Mouse (Mus musculus) stomach, embryonic 15.5 days (tissue): ENCODE data around the gene Usp15. TPM values are rescaled to one million over a fixed set of nuclear protein-coding genes. Genes with fewer than 3 reads are reported as not detected.

ENCODE experiments used
- ATAC-seq: fragments of 200-750 bp; cut with Nextera tagmentation; 2 replicates; pipeline ENCODE4 v1.8.0; 2017; ENCODE audit warnings: low read depth, moderate number of reproducible peaks, moderate TSS enrichment; ENCODE audit not compliant: insufficient read depth, low FRiP score
- H3K27ac ChIP-seq: fragments of 300-500 bp; sonication (generic); 2 replicates; pipeline ENCODE4 v1.5.1; 2015; ENCODE audit warnings: mild to moderate bottlenecking, inconsistent platforms
- H3K27me3 ChIP-seq: fragments of 300-500 bp; sonication (generic); replicated peaks from 2 replicates; pipeline ENCODE4 v1.6.1; 2015; ENCODE audit warnings: inconsistent platforms
- H3K36me3 ChIP-seq: fragments of 300-500 bp; sonication (generic); 2 replicates; pipeline ENCODE4 v1.6.1; 2015; ENCODE audit warnings: inconsistent platforms
- H3K4me1 ChIP-seq: fragments of 300-500 bp; sonication (generic); 2 replicates; pipeline ENCODE4 v1.6.1; 2015; ENCODE audit warnings: inconsistent platforms
- H3K4me2 ChIP-seq: fragments of 300-500 bp; sonication (generic); 2 replicates; pipeline ENCODE4 v1.6.1; 2015; ENCODE audit warnings: mild to moderate bottlenecking, inconsistent platforms
- H3K4me3 ChIP-seq: fragments of 300-500 bp; sonication (generic); replicated peaks from 2 replicates; pipeline ENCODE4 v1.5.1; 2015; ENCODE audit warnings: inconsistent platforms
- H3K9ac ChIP-seq: fragments of 300-500 bp; sonication (generic); 2 replicates; pipeline ENCODE4 v1.6.1; 2015; ENCODE audit warnings: inconsistent platforms
- H3K9me3 ChIP-seq: fragments of 300-500 bp; sonication (generic); 2 replicates; pipeline ENCODE4 v1.6.1; 2016; ENCODE audit warnings: inconsistent platforms
- WGBS: fragments of 180-500 bp; shearing (Covaris S2); methylation state at CpG from one replicate; pipeline ENCODE4 v1.1.7; 2015; 5-methylcytosine and 5-hydroxymethylcytosine counted together
- polyA plus RNA-seq: library from polyadenylated mRNA; unstranded; fragments of >200 nt; fragmentation: Nextera tagmentation; extraction: Ambion mirVana; gene quantifications from 2 replicates; pipeline ENCODE4 v1.2.1, GENCODE M21; 2015

The Usp15 gene
- polyA plus RNA-seq, 1 experiment from 2014 or later, result 70.3 TPM

DNA sequence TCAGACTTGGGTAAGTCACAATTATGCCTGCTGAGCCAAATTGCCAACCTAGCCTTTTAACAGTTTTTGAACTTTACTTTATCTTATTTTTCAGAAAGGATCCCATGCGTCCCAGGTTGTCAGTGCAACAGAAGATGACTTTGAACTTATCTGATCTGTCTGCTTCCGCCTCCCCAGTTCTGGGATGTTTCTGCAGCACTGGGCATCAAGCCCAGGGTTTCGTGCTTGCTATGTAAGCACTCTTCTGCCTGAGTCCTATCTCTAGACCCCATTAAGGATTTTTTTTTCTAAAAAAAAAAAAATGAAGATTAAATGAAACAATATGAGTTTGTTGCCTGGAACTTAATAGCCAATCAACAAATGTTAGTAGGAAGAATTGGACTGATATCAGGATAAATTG lies 2.3 kb upstream of the Usp15 start:
- Histone ChIP-seq H3K27me3 (no peaks in the 10 kb centered on the region), H3K4me3 (no peak overlapping the region), H3K4me1 (0 out of 2 replicates have a peak, but pooled peaks cover 3% of the 10 kb centered on the region), H3K27ac (no peak overlapping the region), H3K9me3 (no peaks in the 10 kb centered on the region), H3K36me3 (no peaks in the 10 kb centered on the region), H3K9ac (no peak overlapping the region), H3K4me2 (no peak overlapping the region)
- ATAC-seq, result no peak
- WGBS, result 58% methylated on average over 3 of the region's 3 CpGs

DNA sequence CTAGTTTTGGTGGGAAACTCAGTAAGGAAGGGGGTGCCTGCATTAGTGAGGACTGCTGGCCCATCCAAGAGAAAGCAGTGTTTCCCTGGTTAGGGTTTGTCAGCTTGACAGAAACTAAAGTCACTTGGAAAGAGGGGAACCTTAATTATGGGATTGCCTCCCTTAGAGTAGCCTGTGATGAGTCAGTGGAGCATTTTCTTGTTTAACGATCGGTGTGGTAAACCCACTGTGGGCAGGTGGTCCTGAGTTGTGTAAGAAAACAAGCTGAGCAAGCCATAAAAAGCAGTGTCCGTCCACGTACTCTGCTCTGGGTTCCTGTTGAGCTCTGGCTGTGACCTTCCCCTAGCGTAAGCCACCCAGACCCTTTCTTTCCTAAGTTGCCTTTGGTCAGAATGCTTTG lies 1.4 kb upstream of the Usp15 start:
- WGBS, result 84% methylated on average over 5 of the region's 5 CpGs
- ATAC-seq, result no peak
- no peak overlapping the region for H3K9ac ChIP-seq

DNA sequence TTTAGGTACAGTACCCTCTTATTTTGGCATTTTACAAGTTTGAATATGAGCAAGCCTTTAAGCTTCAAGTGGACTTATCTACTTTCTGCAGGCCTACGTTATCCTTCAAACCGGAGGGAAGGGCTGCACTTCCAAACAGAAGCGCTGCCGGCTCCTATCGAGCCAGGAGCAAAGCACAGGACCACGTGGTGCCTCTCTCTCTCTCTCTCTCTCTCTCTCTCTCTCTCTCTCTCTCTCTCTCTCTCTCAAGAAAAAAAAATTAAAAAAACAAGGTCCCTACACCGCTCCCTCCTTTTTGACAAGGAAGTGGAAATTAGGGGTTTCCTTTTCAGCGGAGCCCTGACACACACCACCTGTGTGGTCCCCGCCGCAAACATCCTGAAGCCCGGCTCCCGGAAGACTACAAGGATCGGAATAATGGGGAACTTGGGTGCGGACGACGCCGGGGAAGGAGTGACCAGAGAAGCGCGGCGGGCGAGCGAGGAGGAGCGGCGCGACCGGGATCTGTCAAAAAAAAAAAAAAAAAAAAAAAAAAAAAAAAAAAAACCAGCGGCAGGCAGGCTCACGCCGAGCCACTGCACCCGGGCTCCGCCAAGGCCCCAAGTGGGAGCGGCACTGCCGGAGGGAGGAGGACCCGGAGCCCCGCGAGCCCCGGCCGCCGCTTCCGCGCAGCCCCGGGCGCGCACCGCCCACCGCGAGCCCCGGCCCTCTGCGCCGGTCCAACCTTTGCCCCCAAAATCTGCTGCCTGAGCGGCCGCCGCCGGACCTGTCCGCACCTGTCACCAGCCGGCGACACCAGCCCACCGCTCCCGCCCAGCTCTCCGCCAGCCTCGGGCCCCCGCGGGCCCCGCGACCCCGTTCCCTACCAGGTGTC lies 597 bp downstream of the Usp15 start:
- Histone ChIP-seq H3K9ac (peak overlapping the region; percentile 80), H3K4me1 (0 out of 2 replicates have a peak, but pooled peaks cover 3% of the 10 kb centered on the region), H3K9me3 (no peaks in the 10 kb centered on the region), H3K36me3 (no peaks in the 10 kb centered on the region), H3K4me2 (peak overlapping the region; percentile 50), H3K27ac (peak overlapping the region; percentile 93), H3K4me3 (peak overlapping the region; percentile 98), H3K27me3 (no peaks in the 10 kb centered on the region)
- peak; percentile 68 for ATAC-seq
- under 1% methylated on average over 60 of the region's 66 CpGs for WGBS

More for the DNA sequence above, 1.4 kb upstream of the Usp15 start:
- H3K27ac ChIP-seq, result no peak overlapping the region
- no peaks in the 10 kb centered on the region for H3K27me3 ChIP-seq
- H3K36me3 ChIP-seq, result no peaks in the 10 kb centered on the region
- H3K4me2 ChIP-seq, result no peak overlapping the region
- 0 out of 2 replicates have a peak, but pooled peaks cover 3% of the 10 kb centered on the region for H3K4me1 ChIP-seq
- no peak overlapping the region for H3K4me3 ChIP-seq
- H3K9me3 ChIP-seq, result no peaks in the 10 kb centered on the region

DNA sequence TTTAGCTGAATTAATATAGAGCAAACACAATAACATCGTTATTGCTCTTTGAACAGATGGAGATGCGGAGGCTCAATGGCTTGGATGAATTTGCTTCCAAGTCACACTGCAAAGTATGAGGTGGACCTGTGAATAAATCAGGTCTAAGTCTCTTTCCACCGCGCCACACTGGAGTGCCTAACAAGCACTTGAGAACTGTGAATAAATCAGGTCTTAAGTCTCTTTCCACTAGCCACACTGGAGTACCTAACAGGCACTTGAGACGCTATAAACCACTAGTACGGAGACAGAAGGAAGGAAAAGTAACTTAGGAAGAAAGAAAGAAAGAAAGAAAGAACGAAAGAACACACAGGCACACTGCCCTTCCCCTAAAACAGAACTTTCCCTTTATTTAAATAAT lies 1.3 kb downstream of the Usp15 start:
- Histone ChIP-seq H3K9ac (no peak overlapping the region; the same call in 1 of the 2 replicates), H3K4me1 (peaks cover 5% of the 10 kb centered on the region; the same call in 1 of the 2 replicates), H3K27me3 (no peaks in the 10 kb centered on the region), H3K4me3 (peak overlapping the region; percentile 98), H3K4me2 (peak overlapping the region; percentile 50), H3K9me3 (no peaks in the 10 kb centered on the region), H3K36me3 (no peaks in the 10 kb centered on the region), H3K27ac (no peak overlapping the region)
- 19% methylated on average over 7 of the region's 7 CpGs for WGBS
- no peak for ATAC-seq

DNA sequence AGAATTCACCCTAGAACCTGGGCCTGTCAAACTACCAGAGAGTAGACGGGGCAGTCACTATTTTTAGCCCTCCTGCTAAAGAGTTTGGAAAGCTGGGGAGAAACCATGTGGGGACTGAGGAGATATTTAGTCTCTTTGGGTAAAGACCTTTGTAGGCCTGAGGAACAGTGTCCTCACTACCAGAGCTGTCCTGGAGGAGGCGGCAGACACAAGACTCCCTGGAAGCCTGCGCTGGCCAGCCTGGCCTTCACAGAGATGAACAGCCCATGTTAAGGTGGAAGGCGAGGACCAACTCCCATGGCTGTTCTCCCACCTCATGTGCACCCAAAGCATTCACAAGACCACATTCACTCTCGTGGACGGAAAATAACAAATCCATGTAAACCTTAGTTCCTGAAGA lies 5.8 kb downstream of the Usp15 start:
- no peak overlapping the region for H3K4me3 ChIP-seq
- H3K9me3 ChIP-seq, result no peaks in the 10 kb centered on the region
- no peaks in the 10 kb centered on the region for H3K27me3 ChIP-seq
- peaks cover 5% of the 10 kb centered on the region; the same call in 1 of the 2 replicates for H3K4me1 ChIP-seq
- no peak for ATAC-seq
- H3K36me3 ChIP-seq, result no peaks in the 10 kb centered on the region
- H3K4me2 ChIP-seq, result no peak overlapping the region
- no peak overlapping the region for H3K9ac ChIP-seq
- H3K27ac ChIP-seq, result no peak overlapping the region
- 72% methylated on average over 6 of the region's 6 CpGs for WGBS

DNA sequence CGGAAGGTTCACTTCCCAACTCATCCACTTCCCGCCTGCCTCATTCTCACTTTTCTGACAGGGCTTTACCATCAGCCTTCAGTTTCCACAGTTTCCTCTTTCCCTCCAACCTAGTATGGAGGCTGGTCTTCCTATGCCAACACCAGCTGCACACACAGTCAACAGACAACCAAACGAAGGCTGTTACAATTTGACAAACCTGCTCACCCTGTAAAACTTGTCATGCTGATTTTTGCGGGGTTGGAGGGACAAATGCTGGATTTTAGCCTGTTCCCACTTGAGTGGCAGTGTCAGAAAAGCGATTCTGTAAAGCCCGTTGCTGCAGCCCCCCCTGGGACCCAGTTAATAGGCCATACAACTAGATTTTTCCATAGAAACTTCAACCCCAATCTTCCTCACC lies 9.5 kb downstream of the Usp15 start:
- Histone ChIP-seq H3K4me2 (no peak overlapping the region), H3K4me3 (no peak overlapping the region), H3K27me3 (no peaks in the 10 kb centered on the region), H3K4me1 (peaks cover 3% of the 10 kb centered on the region; the same call in 1 of the 2 replicates), H3K9ac (no peak overlapping the region), H3K36me3 (no peaks in the 10 kb centered on the region), H3K27ac (no peak overlapping the region), H3K9me3 (no peaks in the 10 kb centered on the region)
- ATAC-seq, result no peak
- WGBS, result 67% methylated on average over 6 of the region's 6 CpGs

DNA sequence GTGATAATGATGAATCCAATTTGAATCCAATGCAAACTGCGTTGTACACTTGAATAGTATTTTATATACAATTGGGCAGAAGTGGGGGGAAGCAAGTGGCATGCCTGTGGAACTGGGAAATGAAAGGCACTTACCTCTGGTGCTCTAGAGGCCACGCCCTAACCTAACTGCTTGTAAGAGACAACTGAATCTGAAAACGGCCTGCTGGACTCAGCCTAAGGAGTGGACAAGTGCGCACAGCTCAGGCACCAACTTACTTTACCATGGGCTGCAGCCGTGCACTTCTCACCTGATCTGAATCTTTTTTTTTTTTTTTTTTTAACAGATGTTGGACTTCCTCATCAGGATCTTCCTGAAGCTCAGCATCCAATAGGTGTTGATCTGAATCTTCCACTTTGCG lies 10.9 kb downstream of the Usp15 start:
- H3K9me3 ChIP-seq, result no peaks in the 10 kb centered on the region
- no peak overlapping the region for H3K27ac ChIP-seq
- H3K4me2 ChIP-seq, result no peak overlapping the region
- H3K4me1 ChIP-seq, result peaks cover 1% of the 10 kb centered on the region; the same call in 1 of the 2 replicates
- no peak for ATAC-seq
- no peaks in the 10 kb centered on the region for H3K27me3 ChIP-seq
- H3K36me3 ChIP-seq, result no peaks in the 10 kb centered on the region
- H3K9ac ChIP-seq, result no peak overlapping the region
- 75% methylated on average over 6 of the region's 6 CpGs for WGBS
- no peak overlapping the region for H3K4me3 ChIP-seq

DNA sequence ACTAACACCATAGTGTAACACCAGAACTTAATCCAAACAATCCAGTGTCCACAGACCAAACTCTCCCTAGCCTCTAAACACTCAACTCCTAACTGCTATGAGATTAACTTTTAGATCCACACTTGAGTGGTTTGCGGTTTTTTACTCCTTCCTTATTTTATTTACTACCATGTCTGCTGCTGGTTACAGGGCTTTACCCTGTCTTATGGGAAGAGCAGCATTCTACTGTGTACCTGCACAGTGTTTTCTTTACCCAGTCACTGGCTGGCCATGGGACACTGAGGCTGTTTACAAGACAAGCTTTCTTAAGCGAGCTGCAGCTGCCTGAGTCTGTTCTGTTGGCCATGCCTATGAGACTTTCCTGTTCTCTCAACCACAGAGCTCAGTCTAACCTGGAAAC lies 13.1 kb downstream of the Usp15 start:
- WGBS, result 44% methylated on average over 2 of the region's 2 CpGs
- H3K27ac ChIP-seq, result no peak overlapping the region
- H3K9me3 ChIP-seq, result no peaks in the 10 kb centered on the region
- H3K9ac ChIP-seq, result no peak overlapping the region
- H3K4me1 ChIP-seq, result no peaks in the 10 kb centered on the region
- H3K4me3 ChIP-seq, result no peak overlapping the region
- ATAC-seq, result no peak; the same call in 1 of the 2 replicates
- H3K4me2 ChIP-seq, result no peak overlapping the region
- peaks cover 4% of the 10 kb centered on the region; the same call in 1 of the 2 replicates for H3K36me3 ChIP-seq
- no peaks in the 10 kb centered on the region for H3K27me3 ChIP-seq

DNA sequence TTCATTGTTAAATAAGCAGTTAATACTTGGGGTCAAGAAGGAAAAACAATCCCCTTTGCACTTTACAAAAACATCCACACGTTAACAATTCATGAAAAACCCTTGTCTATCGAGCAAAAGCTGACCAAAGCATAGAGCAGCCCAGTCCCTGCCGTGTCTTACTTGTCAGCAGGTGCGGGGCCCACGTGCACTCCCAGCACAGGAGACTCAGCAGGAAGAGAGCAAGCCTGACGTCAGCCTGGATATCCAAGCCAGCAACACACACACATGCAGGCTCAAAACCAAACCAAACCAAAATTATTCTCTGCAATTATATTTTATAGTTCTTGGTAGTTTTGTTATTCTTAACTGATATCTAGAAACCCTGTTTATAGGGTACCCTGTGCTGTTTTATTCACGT lies 13.6 kb downstream of the Usp15 start:
- Histone ChIP-seq H3K36me3 (peaks cover 4% of the 10 kb centered on the region; the same call in 1 of the 2 replicates), H3K27ac (no peak overlapping the region), H3K9me3 (no peaks in the 10 kb centered on the region), H3K9ac (no peak overlapping the region), H3K27me3 (no peaks in the 10 kb centered on the region), H3K4me1 (no peaks in the 10 kb centered on the region), H3K4me2 (no peak overlapping the region), H3K4me3 (no peak overlapping the region)
- WGBS, result 34% methylated on average over 7 of the region's 7 CpGs
- ATAC-seq, result peak; percentile 60; the same call in 1 of the 2 replicates

DNA sequence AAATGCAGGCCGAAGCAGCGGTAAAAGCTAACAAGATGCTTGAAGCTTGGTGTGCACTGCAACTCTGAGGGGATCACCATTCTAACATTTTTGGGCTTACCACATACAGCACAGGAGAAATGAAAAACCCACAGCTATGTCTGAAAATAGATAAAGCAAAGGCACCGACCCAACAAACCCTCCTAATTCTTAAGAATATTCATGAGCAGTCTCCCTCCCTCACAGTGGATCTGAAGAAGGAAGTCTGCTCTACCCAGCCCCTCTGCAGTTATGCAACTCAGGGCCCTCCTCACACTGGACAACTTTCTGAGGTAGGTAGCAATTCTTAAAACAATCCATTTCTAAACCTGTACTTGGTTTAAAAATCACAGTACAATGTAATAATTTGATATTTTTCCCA lies 14.4 kb downstream of the Usp15 start:
- no peaks in the 10 kb centered on the region for H3K27me3 ChIP-seq
- peaks cover 4% of the 10 kb centered on the region; the same call in 1 of the 2 replicates for H3K36me3 ChIP-seq
- no peaks in the 10 kb centered on the region for H3K9me3 ChIP-seq
- no peak overlapping the region for H3K4me2 ChIP-seq
- WGBS, result 91% methylated on average over 3 of the region's 3 CpGs
- ATAC-seq, result no peak
- H3K9ac ChIP-seq, result no peak overlapping the region
- H3K4me1 ChIP-seq, result no peaks in the 10 kb centered on the region
- no peak overlapping the region for H3K27ac ChIP-seq
- H3K4me3 ChIP-seq, result no peak overlapping the region

DNA sequence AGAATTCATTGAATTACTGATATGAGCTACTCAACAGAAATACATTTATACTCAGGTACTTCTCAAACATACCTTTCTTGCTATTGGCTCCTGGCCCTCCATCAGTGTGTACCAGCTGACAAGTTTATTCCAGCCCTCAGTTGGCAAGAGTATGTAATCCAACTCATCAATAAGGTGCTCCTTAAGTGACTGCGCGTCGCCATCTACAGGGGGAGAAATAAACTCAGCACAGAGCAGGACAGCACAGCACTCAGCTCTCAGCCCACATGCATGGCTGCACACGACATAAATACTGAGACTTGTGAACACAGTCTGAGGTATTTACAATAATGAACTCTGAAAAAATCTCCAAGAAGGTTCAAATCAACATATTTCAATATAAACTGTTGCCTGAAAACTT lies 21.0 kb downstream of the Usp15 start:
- no peaks in the 10 kb centered on the region for H3K27me3 ChIP-seq
- H3K9ac ChIP-seq, result no peak overlapping the region
- WGBS, result 65% methylated on average over 4 of the region's 4 CpGs
- no peaks in the 10 kb centered on the region for H3K9me3 ChIP-seq
- H3K4me1 ChIP-seq, result no peaks in the 10 kb centered on the region
- no peak overlapping the region for H3K27ac ChIP-seq
- H3K4me3 ChIP-seq, result no peak overlapping the region
- no peak overlapping the region for H3K4me2 ChIP-seq
- peaks cover 6% of the 10 kb centered on the region; the same call in 1 of the 2 replicates for H3K36me3 ChIP-seq
- no peak for ATAC-seq

DNA sequence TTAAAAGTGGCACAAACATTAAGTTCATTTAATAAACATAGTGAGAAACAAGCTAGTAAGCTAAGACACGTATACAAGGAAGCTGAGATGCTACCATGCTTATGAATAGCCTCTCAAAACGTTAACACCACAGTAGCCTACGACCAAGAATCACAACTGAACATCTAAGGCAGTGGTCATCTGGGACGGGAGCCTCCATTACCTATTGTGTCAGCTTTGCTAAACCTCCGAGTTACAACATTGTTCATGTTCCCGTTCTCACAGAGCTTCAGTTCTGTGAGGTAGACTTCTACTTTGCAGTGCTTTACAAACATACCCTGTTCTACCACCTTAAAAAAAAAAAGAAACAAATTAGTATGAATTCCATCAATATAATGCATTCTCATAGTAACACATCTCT lies 25.9 kb downstream of the Usp15 start:
- H3K4me2 ChIP-seq, result no peak overlapping the region
- H3K27me3 ChIP-seq, result no peaks in the 10 kb centered on the region
- peaks cover 17% of the 10 kb centered on the region; the same call in 1 of the 2 replicates for H3K36me3 ChIP-seq
- 89% methylated on average over 6 of the region's 6 CpGs for WGBS
- no peak overlapping the region for H3K9ac ChIP-seq
- H3K27ac ChIP-seq, result no peak overlapping the region
- H3K9me3 ChIP-seq, result no peaks in the 10 kb centered on the region
- H3K4me1 ChIP-seq, result no peaks in the 10 kb centered on the region
- H3K4me3 ChIP-seq, result no peak overlapping the region
- no peak for ATAC-seq
